Mouse (Mus musculus): ENCODE measurements at regions not wholly inside any gene's neighbourhood (a gene's known extent, or its start where the extent isn't known, plus 50 kb on each side); places are given as distances from the start of the nearest gene placed in this dataset.

DNA sequence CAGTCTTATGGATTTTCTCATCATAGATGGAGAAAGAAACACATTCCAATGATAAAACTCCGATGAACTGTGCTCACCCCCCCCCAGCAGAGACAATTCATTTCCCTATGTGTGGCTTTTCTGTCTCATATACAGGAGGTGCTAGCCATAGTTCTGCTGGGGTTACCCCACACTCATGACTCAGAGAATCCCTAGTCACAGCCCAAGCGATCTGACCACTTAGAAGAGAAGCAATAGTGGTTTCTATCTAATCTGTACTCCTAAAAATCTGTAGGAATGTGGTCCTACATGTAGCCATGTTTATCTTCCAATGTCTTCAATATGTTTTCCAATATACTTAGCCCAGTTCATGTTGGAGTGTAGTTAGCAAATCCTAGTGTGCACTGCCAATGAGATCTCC, 163.3 kb downstream of the Olfr164 start:
- TF ChIP-seq POLR2A (IDR thresholded peaks at IDR 0.05; ENCODE audit: low read depth, low read length), result no peak
- no peak for TF ChIP-seq CTCF (IDR thresholded peaks at IDR 0.05; ENCODE audit: extremely low read depth, insufficient read length, insufficient replicate concordance, low read depth, low read length)

Data from small intestine, adult 2 months (tissue).